Mouse (Mus musculus): ENCODE results near the gene Adamts3.

The Adamts3 gene

DNA sequence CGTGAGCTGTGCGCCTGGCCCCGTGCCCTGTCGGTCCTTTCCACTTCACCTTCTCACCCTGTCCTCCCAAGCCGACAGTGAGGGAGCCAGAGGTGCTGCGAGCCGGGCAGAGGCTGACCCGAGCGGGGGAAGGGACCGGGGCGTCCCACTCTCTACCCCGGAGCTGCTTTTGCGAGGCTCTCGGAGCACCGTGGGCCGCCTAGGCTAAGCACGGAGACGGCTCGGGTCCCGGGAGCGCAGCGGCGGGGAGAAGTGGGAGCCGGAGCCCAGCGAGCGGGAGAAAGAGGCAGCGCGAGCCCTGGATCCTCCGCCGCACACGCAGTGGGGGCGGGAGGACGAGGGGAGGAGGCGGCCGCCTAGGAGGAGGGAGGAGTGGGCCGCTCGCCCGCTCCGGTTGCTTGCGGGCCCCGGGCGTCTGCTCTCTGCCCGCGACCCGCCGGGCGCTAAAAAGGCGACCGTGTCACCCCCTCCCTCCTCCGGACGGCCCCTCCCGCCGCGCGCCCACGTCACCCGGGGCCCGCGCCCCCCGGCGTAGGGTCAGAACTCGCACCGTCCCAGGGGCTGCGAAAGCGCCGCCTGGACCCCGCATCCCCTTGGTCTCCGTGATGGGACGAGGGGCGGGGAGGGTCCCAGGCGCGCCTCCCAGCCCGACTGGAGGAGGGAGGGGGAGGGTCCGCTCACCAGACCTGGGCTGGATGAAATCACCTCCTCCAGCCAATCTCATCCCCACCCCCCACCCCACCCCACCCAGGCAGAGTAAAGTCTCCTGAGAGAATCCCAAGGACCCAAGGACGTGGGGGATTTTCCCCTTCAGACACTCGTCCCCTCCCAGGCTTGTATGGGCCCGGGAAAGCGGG, at the start of gene Adamts3:
Gene Adamts3, minus strand, starts transcription at position 284 of the 857 bp plus-strand sequence.
- DNase-seq (ENCODE audit: low read depth), result no peak

DNA sequence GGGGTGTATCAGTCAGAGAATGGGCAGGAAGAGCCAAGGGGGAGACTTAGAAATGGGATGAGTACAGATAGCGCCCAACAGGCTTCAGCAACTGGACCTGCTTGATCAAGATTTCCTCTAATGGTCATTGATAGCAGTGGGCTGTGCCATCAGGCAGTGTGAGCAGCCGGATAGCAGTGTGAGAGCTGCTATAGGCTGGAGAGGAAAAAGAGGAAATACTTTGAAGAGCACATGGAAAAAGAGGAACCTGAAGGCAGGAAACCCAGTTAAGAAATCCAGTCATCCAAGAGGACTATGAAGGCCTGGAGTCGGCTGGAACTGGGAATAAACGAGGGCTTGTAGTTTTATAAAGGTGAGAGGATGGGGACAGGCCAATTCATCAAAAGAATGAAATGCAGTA, 48.4 kb upstream of the Adamts3 start:
- no peak for DNase-seq (ENCODE audit: low read depth)

DNA sequence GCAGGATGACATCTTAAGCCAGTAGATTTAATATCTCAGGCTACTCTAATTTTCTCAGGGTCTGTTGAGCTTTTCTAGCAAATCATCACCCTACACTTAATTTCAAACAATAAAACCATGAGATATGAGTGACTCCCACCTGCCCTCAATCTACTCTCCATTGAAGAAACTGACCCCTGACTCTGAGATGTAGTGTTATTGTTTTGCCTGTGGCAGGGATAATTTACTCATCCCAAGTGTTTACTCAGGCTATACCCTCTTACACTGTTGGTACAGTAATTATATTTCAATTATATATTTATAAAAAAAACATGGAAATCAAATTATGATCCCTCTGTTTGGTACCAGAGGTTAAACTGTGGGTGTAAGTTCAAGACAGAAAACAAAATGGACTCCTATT, 29.2 kb upstream of the Adamts3 start:
- no peak for DNase-seq (ENCODE audit: low read depth)

DNA sequence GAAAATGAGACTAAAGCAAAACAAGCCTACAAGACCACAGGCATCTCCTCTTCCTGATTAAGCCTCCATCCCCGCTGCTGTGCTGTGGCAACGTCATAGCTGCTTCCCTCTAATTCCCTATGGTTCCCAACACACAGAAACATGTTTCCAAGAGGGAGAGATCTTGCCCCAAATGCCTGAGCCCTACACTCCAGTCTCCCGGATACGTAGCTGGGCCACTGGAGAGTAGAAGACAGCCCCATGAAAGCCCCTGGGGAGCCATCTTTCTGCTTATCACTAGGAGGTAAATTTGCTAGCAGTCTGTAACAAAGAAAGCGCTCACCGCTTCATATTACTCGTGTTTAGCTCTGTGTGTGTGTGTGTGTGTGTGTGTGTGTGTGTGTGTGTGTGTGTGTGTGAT, 28.8 kb upstream of the Adamts3 start:
- DNase-seq (ENCODE audit: low read depth), result no peak

DNA sequence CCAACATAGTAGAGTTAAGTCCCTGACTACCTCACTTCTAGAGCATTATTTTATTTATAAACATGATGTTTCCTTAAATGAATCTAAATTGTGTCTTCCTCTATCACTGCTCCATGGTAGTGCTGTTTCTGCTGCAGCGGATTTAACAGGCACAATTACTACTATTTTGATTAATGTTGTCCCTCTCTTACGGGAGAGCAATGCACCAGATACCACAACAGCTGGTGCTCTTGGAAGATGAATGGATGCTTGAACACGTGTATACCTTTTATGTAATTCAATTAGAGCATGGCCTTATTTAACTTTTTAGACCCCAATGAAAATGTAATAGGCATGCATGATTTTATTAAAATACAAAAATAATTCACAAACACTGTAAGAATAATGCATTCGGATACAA, 28.4 kb upstream of the Adamts3 start:
- DNase-seq (ENCODE audit: low read depth), result no peak

DNA sequence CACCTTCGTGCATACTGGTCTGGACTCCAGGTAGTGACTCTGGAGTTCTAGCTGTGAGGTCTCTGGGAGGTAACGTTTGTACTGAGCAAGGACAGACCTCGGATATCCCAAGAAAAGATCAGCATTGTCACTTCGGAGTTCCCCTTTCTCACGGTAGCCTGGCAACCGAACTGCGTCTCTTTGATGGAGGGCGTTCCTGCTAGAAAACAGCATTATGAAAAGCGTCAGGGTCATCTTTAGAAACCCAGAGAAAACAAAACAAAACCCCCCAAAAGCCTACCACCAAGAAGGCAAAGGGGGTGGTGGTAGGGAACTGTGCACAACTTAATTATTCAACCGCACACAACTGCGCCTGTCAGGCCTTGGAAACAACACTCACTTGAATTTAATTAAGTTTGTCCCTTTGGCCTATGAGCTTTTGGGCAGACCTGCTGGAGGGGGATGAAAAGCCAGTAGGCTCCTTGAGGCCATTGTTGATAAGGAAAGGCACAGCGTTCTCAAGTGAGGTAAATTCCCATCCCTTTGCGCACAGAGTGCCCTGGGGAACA, 23.8 kb upstream of the Adamts3 start:
- no peak for DNase-seq (ENCODE audit: low read depth)

DNA sequence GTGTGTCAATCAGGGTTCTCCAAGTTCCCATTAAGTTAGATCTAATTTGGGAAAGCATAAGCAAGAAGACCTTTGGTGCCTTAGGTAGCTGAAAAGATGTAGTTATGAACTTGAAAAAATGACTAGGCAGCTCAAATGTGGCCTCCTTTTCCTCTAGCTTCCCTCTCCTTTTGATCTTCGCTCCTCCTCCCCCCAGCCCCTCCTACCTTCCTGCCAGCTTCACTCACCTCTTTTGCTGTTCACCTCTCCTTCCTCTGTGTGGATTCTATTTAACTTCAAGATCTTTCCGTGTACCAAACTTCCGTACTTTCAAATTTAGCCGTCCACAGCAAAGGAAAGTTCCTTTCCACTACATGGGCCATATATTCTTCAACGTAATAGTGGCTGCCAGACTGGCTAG, 17.9 kb upstream of the Adamts3 start:
- no peak for DNase-seq (ENCODE audit: low read depth)

DNA sequence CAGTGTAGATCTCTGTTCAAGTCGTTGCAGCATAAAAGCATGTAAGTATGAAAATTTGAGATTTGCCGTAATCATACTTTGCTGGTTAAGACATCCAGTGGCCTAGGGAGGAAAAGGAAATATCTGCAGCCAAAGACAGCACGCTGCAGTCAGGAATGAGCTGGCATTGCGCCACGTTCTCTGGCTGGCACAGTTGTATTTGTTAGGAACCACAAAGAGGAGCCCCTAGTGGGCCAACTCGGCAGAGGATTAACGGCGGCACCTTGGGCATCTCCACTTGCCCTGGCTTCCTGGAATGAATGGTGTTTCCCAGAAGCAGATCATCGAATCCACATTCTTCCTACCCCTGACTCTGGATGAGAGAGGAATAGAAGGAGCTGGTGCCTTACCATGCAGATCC, 14.4 kb upstream of the Adamts3 start:
- peak; percentile 29 for DNase-seq (ENCODE audit: low read depth)

DNA sequence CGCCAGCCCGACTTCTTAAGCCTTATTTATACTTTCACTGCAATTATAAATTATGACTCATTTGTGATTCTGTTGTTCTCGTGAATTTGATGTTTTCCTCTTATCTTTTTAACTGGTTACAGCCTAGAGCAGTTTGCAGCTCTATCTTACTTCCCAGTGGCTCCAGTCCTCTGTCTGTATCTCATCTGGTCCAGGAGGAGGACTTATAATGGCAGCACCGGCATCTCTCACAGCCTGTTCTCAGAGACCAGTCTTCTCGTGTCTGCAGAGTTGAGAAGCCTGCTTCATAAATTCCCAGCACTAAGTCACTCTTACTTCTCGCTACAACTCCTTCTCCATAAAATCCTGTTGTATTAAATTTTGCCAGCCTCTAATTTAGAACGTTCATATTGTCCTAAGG, 12.4 kb upstream of the Adamts3 start:
- DNase-seq (ENCODE audit: low read depth), result no peak

DNA sequence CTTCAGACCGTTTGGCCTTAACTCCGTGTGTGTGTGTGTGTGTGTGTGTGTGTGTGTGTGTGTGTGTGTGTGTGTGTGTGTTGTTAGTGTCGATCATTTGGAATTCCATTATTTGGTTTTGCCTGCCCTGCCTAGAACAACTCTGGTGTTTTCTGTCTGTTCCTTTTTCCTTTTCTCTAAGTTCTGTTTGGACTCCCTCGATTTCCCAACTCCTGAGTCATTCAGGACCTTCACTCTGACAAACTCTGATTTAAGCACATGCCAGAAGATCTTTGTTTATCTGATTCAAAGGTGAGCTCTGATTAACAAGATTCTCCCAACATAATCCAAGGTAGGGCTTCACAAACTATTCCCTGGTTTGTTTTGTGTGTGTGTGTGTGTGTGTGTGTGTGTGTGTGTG, 1.9 kb upstream of the Adamts3 start:
- no peak for DNase-seq (ENCODE audit: low read depth)

DNA sequence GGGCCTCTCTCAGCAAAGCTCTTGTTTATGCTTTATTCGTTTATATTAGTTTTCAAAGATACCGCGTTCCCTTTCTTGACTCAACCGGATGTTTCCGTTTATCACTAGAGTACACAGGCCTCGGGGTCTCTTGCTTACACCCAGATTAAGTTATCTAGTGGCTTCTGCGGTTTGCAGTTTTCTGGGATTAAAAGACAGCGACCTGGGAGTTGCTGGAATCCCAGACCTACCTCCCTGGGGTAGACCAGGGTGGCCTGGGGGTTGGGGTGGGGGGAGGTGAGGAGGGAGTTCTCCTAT, 722 bp upstream of the Adamts3 start:
- no peak for DNase-seq (ENCODE audit: low read depth)

DNA sequence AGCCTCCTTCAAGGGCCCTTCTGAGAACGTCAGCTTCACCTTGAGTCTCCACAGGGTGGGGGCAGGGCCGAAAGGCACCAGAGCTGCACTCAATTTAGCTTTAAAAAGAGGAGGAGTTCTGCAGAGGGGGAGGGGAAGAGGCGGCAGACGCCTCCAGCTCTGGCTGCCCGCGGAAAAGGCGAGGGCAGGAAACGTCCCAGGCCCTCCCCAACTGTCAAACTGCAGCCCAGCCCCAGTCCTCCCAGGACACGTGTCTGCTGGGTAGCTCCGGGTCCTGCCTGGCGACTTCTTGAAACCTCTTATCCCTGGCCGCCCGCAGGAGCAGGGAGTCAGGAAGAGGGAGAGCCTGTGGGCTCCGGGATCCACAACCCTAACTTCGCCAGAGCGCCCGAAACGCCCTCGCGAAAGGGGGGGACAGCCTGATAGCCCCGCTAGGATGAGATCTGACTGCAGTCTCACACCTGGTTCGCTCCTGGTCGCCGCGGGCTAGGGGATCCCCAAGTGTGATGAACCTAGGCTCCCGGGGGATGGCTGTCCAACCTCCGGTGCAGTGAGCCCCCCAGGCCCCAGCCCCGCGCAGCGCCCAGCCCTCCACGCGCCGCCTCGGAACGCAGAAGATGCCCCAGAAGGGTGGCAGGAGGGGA, 921 bp downstream of the Adamts3 start:
- no peak for DNase-seq (ENCODE audit: low read depth)

DNA sequence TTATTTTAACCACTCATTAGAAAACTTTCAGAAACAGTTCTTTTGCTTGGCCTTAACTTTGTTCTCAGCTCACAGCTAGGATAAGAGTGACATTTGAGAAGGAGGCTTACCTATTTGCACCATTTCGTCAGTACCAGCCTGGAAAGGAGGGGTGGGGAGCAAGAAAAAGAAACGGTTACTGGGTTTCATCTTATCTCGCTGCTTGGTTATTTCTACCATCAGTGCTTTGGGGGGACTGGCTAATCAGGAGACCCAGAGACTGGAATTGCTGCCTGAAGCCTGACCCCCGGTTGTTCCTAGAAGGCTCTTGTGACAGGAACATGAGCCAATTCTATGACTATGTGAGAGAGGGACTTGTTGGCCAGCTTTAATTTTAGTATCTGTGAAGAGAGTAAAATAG, 1.7 kb downstream of the Adamts3 start:
- no peak for DNase-seq (ENCODE audit: low read depth)

DNA sequence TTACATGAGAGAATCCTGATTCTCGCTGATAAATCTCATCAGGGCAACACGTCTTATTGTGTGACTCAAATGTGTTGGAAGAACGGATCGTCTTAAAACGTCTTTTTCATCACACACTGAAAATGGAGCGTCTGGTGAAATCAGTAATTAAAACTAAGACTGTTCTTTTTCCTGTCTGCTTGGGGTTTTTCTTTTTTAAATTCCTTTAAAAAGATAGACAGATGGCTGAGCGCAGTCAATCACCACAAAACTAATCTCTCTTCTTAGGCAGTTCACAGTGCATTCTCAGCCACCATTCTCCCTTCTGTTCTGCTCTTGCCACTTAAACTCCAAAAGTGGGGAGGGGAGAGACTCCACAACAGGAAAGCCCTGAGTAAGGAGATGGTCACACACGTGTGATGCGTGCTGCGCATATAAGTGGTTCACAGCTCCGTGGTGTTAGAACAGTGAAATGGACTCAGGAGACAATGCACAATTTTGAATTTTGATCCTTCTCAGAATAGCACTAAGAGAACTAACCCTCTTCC, 4.2 kb downstream of the Adamts3 start:
- DNase-seq (ENCODE audit: low read depth), result no peak

DNA sequence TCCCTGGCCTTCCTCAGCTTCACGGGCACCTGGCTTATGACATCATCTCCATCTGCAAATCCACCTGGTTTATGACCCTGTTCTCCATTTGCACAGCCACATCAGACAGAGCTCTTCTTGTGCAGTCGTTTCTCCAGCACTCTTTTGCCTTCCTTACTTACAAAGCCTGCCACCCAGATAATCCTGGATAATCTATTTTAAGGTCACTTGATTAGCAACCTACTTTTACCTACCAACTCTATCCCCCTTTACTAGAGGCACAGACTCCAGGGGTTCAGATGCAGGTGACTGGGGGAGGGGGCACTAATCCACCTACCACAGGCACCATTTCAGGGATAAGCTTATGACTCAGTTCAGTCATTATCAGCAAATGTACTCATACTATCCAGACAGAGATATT, 10.5 kb downstream of the Adamts3 start:
- DNase-seq (ENCODE audit: low read depth), result no peak

DNA sequence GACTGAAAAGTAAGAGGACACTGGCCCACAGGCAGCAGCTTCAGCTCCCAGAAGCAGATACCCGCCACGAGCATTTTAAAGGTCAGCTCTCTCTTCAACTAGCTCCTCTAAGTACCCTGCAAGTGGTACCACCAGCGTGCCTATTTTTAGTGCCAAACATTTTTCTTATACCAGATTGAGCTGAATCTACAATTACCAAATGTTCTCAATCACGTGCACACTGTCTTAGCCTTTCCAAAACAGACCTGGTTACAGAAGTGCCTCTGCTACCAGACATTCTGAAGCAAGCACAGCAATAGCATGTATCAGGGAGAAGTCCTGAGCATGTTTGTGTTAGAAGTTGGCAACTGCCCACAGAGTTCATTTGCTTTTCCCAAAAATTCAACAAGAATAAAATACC, 23.5 kb downstream of the Adamts3 start:
- DNase-seq (ENCODE audit: low read depth), result no peak

DNA sequence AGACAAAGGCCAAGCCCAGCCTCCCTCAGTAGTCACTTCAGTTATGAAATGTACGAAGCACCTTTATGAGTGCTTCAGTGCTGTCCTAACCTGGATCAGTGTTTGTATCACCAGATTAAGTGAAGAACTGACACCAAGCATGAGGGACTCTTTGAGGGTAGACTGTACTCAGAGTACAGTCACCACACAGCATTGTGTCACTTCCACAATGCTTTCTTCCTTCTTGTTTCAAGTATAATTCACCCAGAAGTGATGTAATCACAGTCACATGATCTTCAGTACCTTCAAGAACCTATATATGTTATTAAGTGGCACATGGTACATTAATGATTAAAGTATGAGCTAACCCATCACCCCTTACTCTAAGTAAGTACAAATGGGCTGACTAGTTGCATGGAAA, 24.3 kb downstream of the Adamts3 start:
- no peak for DNase-seq (ENCODE audit: low read depth)

DNA sequence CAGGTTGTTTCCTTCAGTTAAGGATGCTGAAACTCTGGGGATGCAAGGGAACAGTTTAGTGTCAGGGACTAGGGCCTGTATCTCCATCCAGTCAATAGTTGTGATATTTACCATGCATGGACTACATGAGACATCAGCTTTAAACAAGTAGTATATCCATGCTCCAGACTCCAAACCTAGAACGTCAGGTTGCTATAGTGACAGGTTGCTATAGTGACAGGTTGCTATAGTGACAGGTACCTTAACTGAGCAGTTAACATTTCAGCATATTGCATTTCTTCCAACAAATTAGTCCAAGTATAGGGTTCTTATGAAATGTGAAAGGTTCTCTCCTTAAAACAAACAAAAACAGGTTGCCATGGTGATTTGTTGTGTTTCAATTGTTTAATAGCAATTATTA, 36.6 kb downstream of the Adamts3 start:
- no peak for DNase-seq (ENCODE audit: low read depth)

DNA sequence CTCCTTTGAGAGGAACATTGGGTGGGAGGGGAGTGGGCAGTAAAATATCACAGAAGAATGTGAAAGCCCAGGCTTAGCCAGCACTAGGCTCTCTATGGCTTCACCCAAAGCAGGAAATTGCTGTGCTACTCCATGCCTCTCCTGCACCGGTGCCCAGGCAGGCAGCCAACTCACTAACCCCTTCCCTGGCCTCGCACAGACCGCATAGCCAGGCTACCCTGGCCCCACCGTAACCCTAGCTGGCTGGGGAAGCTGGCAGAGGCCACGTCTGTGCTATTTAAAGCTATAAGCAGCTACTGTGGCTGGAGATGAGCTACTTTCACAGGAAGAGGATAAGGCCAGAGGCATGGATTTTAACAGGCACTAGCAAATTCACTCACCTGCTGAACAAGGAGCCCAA, 38.8 kb downstream of the Adamts3 start:
- peak; percentile 6 for DNase-seq (ENCODE audit: low read depth)

DNA sequence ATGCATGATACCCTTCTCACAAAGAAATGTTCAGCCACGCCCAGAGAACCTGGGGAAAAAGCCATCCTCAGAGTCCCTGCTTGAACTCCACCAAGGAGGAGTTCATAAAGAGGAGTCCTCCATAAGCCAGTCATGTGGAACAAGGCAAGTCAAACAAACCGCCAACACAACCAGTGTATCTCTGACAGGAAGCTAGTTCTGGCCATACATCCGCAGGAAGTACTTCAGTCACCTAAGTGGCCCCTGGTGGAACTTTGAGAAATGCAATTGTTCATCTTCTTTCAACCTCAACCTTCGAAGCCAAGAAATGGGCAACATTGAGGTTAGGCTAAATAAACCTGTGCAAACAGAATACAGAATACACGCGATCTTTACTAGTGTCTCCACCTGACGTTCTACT, 39.7 kb downstream of the Adamts3 start:
- DNase-seq (ENCODE audit: low read depth), result no peak

DNA sequence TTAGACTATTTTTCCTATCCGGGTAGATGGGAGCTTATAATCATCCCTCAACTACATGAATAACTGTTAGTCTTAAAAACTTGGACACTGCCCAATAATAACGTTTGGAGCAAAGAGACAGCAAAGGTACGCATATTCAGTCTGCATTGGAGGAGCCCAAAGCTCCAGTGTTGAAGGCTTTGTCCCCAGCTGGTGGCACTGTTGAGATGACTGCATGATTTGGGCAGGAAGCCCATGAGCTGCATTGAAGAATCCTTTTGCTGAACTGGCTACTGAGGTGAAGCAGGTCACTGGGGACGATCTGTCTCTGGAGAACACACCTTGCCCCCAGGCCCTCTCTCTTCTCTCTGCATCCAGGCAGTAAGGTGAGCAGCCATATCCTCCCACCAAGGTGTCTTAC, 43.5 kb downstream of the Adamts3 start:
- no peak for DNase-seq (ENCODE audit: low read depth)

DNA sequence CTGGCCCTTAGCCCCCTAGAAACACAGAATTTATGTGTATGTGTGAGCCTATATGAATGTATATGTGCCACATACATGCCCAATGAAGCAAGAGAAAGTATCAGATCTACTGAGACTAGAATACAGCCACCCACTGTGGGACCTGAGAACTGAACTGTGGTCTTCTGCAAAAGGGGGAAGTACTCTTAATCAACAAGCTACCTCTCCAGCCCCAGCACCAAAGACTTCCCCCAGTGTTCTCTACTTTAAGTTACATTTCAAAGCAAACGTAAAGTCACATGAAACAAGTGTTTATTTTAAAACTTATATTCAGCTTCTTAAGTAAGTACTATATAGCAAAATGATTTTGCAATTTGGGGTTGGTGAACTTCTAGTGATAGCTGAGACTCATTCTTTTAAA, 62.0 kb downstream of the Adamts3 start:
- no peak for DNase-seq (ENCODE audit: low read depth)

DNA sequence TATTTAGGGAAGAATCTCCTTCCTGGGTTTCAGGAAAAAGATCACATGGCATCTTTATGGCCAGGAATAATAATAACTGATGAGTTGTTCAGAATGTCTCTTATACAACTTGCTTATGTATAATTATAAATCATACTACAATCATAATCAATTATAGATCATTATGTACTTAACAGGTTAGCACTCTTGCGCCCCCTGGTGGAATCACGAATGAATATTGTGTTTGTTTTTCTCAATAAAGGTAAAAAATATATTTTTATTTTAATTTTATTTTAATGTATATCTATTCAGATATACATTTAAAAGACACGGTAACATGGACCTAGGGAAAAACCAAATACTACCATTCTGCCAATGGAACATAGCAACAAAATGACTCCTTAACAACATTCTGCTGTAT, 63.6 kb downstream of the Adamts3 start:
- DNase-seq (ENCODE audit: low read depth), result peak; percentile 44

DNA sequence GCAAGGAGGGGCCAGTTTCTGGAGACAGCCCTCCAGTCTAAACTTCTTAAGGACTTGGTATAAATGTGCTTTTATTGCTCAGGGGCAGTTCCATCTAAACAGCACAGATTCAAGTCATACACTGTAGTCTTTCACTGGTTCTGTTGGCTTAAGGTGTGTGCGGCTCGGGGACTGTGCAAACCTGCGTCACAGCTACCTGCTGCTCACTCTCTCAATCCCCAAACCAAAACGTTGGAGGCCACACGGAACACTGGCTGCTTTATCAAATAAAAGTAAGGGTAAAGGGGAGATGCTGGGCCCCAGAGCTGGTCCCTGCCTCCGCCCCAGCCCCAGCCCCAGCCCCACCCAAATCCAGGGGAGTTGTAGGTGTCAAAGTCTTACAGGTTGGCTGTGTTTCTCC, 66.5 kb downstream of the Adamts3 start:
- DNase-seq (ENCODE audit: low read depth), result no peak
